Mouse (Mus musculus) bone marrow macrophage, adult 2 months (primary cell): ENCODE data around the gene Gpcpd1. TPM values are rescaled to one million over a fixed set of nuclear protein-coding genes. Genes with fewer than 3 reads are reported as not detected.

Source experiments
- H3K27ac ChIP-seq: 2 replicates; pipeline ENCODE4 v1.5.1; 2012; ENCODE audit warnings: low read depth, low read length; ENCODE audit not compliant: insufficient read depth
- H3K4me1 ChIP-seq: 2 replicates; pipeline ENCODE4 v1.6.1; 2012; ENCODE audit warnings: low read length; ENCODE audit not compliant: control insufficient read depth, insufficient read depth
- H3K4me3 ChIP-seq: 2 replicates; pipeline ENCODE4 v1.5.1; 2012; ENCODE audit warnings: mild to moderate bottlenecking, low read length, moderate library complexity; ENCODE audit not compliant: insufficient read depth
- CTCF ChIP-seq: IDR thresholded peaks from 2 replicates; pipeline ENCODE4 v1.5.1; 2012; ENCODE audit warnings: low read depth, mild to moderate bottlenecking, low read length, moderate library complexity
- POLR2A ChIP-seq: IDR thresholded peaks from 2 replicates; pipeline ENCODE4 v1.6.1; 2012; ENCODE audit warnings: mild to moderate bottlenecking, low read depth, low read length, borderline replicate concordance
- polyA plus RNA-seq: library from polyadenylated mRNA; stranded (reverse); fragments of >200 nt; gene quantifications from 2 replicates; pipeline ENCODE4 v1.2.4, GENCODE M21; 2012; ENCODE audit not compliant: missing spikeins, insufficient read depth, insufficient read length

Gpcpd1 gene
- polyA plus RNA-seq, 1 experiment: 35.2 TPM

GRCm38 (mm10) chr2:132575256-132575655 lies 12.3 kb downstream of the Gpcpd1 start:
- Histone ChIP-seq H3K27ac (no peak overlapping the region), H3K4me1 (peaks cover 28% of the 10 kb centered on the region), H3K4me3 (no peak overlapping the region)
- TF ChIP-seq POLR2A: no peak

GRCm38 (mm10) chr2:132573280-132573679 lies 14.2 kb downstream of the Gpcpd1 start:
- Histone ChIP-seq H3K27ac (no peak overlapping the region), H3K4me1 (peaks cover 22% of the 10 kb centered on the region), H3K4me3 (no peak overlapping the region)
- TF ChIP-seq CTCF: no peak

- Histone ChIP-seq H3K27ac (no peak overlapping the region), H3K4me1 (peaks cover 21% of the 10 kb centered on the region), H3K4me3 (no peak overlapping the region)
- TF ChIP-seq CTCF (no peak), POLR2A (no peak)
Measured at GRCm38 (mm10) chr2:132572651-132573050, 14.9 kb downstream of the Gpcpd1 start.

GRCm38 (mm10) chr2:132571301-132571700 lies 16.2 kb downstream of the Gpcpd1 start:
- H3K4me3 ChIP-seq: no peak overlapping the region
- TF ChIP-seq CTCF (no peak), POLR2A (no peak)
- no peak overlapping the region for H3K27ac ChIP-seq
- peaks cover 21% of the 10 kb centered on the region for H3K4me1 ChIP-seq

- Histone ChIP-seq H3K4me1 (peaks cover 17% of the 10 kb centered on the region), H3K4me3 (no peak overlapping the region), H3K27ac (no peak overlapping the region)
- TF ChIP-seq CTCF (no peak), POLR2A (no peak)
Measured at GRCm38 (mm10) chr2:132570869-132571268, 16.7 kb downstream of the Gpcpd1 start.

- H3K27ac ChIP-seq: no peak overlapping the region
- H3K4me3 ChIP-seq: no peak overlapping the region
- peaks cover 11% of the 10 kb centered on the region for H3K4me1 ChIP-seq
- TF ChIP-seq POLR2A (no peak), CTCF (no peak)
Measured at GRCm38 (mm10) chr2:132569686-132570085, 17.8 kb downstream of the Gpcpd1 start.

GRCm38 (mm10) chr2:132567414-132567813 lies 20.1 kb downstream of the Gpcpd1 start:
- Histone ChIP-seq H3K4me3 (no peak overlapping the region), H3K4me1 (peaks cover 8% of the 10 kb centered on the region), H3K27ac (no peak overlapping the region)
- TF ChIP-seq CTCF: no peak
- TF ChIP-seq POLR2A: no peak

- no peak overlapping the region for H3K27ac ChIP-seq
- no peak for TF ChIP-seq CTCF
- no peak for TF ChIP-seq POLR2A
- H3K4me3 ChIP-seq: no peak overlapping the region
- no peaks in the 10 kb centered on the region for H3K4me1 ChIP-seq
Measured at GRCm38 (mm10) chr2:132561860-132562259, 25.7 kb downstream of the Gpcpd1 start.

- no peak overlapping the region for H3K27ac ChIP-seq
Measured at GRCm38 (mm10) chr2:132527864-132528263, 59.7 kb downstream of the Gpcpd1 start.

GRCm38 (mm10) chr2:132526894-132527532 lies 60.5 kb downstream of the Gpcpd1 start:
- Histone ChIP-seq H3K4me3 (no peak overlapping the region), H3K4me1 (no peaks in the 10 kb centered on the region), H3K27ac (no peak overlapping the region)
- TF ChIP-seq POLR2A (no peak), CTCF (no peak)

More at GRCm38 (mm10) chr2:132527864-132528263, 59.7 kb downstream of the Gpcpd1 start:
- H3K4me3 ChIP-seq: no peak overlapping the region
- TF ChIP-seq CTCF: no peak
- no peak for TF ChIP-seq POLR2A
- H3K4me1 ChIP-seq: no peaks in the 10 kb centered on the region

GRCm38 (mm10) chr2:132526110-132526509 lies 61.4 kb downstream of the Gpcpd1 start:
- TF ChIP-seq POLR2A: no peak
- no peak for TF ChIP-seq CTCF
- Histone ChIP-seq H3K4me1 (no peaks in the 10 kb centered on the region), H3K4me3 (no peak overlapping the region), H3K27ac (no peak overlapping the region)
